Mouse (Mus musculus) lung, postnatal 0 days (tissue): Measurements from ENCODE around the gene Ube2r2. TPM values are rescaled to one million over a fixed set of nuclear protein-coding genes. Genes with fewer than 3 reads are reported as not detected.

Source experiments
- ATAC-seq: fragments of 200-750 bp; cut with Nextera tagmentation; 2 replicates; pipeline ENCODE4 v1.8.0; 2017; ENCODE audit warnings: moderate library complexity
- DNase-seq: peaks from one replicate; pipeline ENCODE4 v3.0.0-alpha.2; 2016; ENCODE audit warnings: low spot score
- H3K27ac ChIP-seq: fragments of 300-500 bp; sonication (generic); 2 replicates; pipeline ENCODE4 v1.5.1; 2014; ENCODE audit warnings: antibody characterized with exemption, mild to moderate bottlenecking, low read length, mixed read lengths
- H3K27me3 ChIP-seq: fragments of 300-500 bp; sonication (generic); replicated peaks from 2 replicates; pipeline ENCODE4 v1.6.1; 2014; ENCODE audit warnings: low read length, mixed read lengths; ENCODE audit not compliant: insufficient read depth
- H3K36me3 ChIP-seq: fragments of 300-500 bp; sonication (generic); 2 replicates; pipeline ENCODE4 v1.6.1; 2014; ENCODE audit warnings: low read length, mixed read lengths; ENCODE audit not compliant: insufficient read depth
- H3K4me1 ChIP-seq: fragments of 300-500 bp; sonication (generic); 2 replicates; pipeline ENCODE4 v1.6.1; 2014; ENCODE audit warnings: antibody characterized with exemption, low read depth, low read length, mixed read lengths; ENCODE audit not compliant: insufficient read depth
- H3K4me2 ChIP-seq: fragments of 300-500 bp; sonication (generic); replicated peaks from 2 replicates; pipeline ENCODE4 v1.6.1; 2014; ENCODE audit warnings: low read depth, mild to moderate bottlenecking, low read length, moderate library complexity, mixed read lengths
- H3K4me3 ChIP-seq: fragments of 300-500 bp; sonication (generic); 2 replicates; pipeline ENCODE4 v1.5.1; 2014; ENCODE audit warnings: low read depth, low read length
- H3K9ac ChIP-seq: fragments of 300-500 bp; sonication (generic); replicated peaks from 2 replicates; pipeline ENCODE4 v1.6.1; 2014; ENCODE audit warnings: low read depth, mild to moderate bottlenecking
- H3K9me3 ChIP-seq: fragments of 300-500 bp; sonication (generic); 2 replicates; pipeline ENCODE4 v1.6.1; 2016; ENCODE audit warnings: low read length, mixed read lengths
- CTCF ChIP-seq: IDR thresholded peaks from 2 replicates; pipeline ENCODE4 v1.5.1; 2016; ENCODE audit warnings: antibody characterized with exemption, mild to moderate bottlenecking
- EP300 ChIP-seq: IDR thresholded peaks from 2 replicates; pipeline ENCODE4 v1.6.1; 2016; ENCODE audit warnings: antibody characterized with exemption, mild to moderate bottlenecking, control low read depth
- WGBS: fragments of 180-500 bp; shearing (Covaris S2); extraction: QIAGEN DNeasy Blood & Tissue Kit; methylation state at CpG from one replicate; pipeline ENCODE4 v1.1.7; 2014; 5-methylcytosine and 5-hydroxymethylcytosine counted together
- polyA plus RNA-seq: library from polyadenylated mRNA; unstranded; fragments of >200 nt; fragmentation: Nextera tagmentation; extraction: Ambion mirVana; gene quantifications from 2 replicates; pipeline ENCODE4 v1.2.1, GENCODE M21; 2015

The Ube2r2 gene
- polyA plus RNA-seq: 77.9 and 81.6 TPM in 2 replicates

DNA sequence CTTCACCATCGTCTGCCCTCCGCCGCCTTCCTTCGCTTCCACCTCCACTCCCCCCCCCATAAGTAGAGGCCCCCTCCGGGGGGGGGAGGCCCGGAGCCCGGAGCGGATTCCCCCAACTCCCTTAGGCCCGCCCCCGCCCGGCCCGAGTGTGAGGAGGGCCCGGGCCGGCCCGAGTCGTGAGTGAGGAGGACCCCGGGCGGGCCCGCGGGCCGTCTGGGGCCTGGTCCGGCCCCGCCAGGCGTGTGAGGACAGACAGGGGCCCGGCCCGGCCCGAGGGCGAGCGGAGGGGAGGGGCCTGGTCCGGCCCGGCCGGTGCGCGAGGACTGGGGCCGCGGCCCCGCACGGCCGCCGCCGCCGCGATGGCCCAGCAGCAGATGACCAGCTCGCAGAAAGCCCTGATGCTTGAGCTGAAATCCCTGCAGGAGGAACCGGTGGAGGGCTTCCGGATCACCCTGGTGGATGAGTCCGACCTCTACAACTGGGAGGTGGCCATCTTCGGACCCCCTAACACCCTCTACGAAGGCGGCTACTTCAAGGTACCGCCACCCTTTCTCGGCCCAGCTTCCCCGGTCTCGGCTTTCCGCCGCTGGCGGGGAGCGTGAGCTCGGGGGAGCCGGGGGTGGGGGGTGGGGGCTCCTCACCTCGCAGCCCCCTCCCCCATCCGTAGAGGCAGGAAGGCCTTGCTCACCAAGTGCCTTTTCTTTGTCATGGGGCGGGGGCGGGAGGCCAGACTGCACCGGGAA lies at the start of gene Ube2r2:
TSS of gene Ube2r2 (plus strand) at position 33 of the 743 bp plus-strand sequence.
- Histone ChIP-seq H3K9ac (peak within 1 kb of the TSS; percentile 95), H3K27ac (peak within 1 kb of the TSS; percentile 98), H3K27me3 (no peaks in the 10 kb centered on the region), H3K4me3 (peak within 1 kb of the TSS; percentile 92), H3K4me1 (peaks cover 5% of the 10 kb centered on the region; the same call in 1 of the 2 replicates), H3K9me3 (no peaks in the 10 kb centered on the region), H3K36me3 (no peaks in the 10 kb centered on the region), H3K4me2 (peak within 1 kb of the TSS; percentile 65)
- DNase-seq (peak; percentile 88), ATAC-seq (peak; percentile 83)
- under 1% methylated on average over 47 of the region's 65 CpGs for WGBS
- TF ChIP-seq EP300 (no peak), CTCF (peak; percentile 20)

DNA sequence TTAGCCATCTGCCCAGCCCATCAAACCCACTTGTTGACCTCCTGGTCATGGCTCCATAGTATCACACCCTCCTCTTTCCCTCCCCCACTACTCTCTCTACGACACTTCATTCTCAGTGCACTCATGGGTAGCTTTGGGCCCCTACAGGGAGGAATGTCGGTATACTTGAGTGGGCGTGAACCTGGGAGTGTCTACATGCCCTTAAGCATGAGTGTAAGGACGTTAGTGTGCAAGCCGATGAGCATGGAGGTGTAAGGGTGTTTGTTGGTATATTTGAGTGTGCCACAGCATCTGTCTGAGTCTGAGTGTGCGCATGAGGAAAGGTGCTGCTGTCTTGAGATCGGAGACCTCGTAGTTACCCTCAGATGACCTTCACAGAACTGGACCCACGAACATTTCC lies 48.6 kb upstream of the Ube2r2 start:
- H3K9ac ChIP-seq: no peak overlapping the region
- no peak overlapping the region for H3K4me2 ChIP-seq
- 66% methylated on average over 9 of the region's 9 CpGs for whole genome bisulfite sequencing
- ATAC-seq: peak; percentile 37
- TF ChIP-seq CTCF (peak; percentile 15; the same call in 1 of the 2 replicates), EP300 (no peak)
- no peak overlapping the region for H3K4me3 ChIP-seq
- H3K27me3 ChIP-seq: no peaks in the 10 kb centered on the region
- no peak overlapping the region for H3K27ac ChIP-seq
- no peaks in the 10 kb centered on the region for H3K9me3 ChIP-seq
- no peak for DNase-seq
- H3K36me3 ChIP-seq: no peaks in the 10 kb centered on the region
- no peaks in the 10 kb centered on the region for H3K4me1 ChIP-seq

DNA sequence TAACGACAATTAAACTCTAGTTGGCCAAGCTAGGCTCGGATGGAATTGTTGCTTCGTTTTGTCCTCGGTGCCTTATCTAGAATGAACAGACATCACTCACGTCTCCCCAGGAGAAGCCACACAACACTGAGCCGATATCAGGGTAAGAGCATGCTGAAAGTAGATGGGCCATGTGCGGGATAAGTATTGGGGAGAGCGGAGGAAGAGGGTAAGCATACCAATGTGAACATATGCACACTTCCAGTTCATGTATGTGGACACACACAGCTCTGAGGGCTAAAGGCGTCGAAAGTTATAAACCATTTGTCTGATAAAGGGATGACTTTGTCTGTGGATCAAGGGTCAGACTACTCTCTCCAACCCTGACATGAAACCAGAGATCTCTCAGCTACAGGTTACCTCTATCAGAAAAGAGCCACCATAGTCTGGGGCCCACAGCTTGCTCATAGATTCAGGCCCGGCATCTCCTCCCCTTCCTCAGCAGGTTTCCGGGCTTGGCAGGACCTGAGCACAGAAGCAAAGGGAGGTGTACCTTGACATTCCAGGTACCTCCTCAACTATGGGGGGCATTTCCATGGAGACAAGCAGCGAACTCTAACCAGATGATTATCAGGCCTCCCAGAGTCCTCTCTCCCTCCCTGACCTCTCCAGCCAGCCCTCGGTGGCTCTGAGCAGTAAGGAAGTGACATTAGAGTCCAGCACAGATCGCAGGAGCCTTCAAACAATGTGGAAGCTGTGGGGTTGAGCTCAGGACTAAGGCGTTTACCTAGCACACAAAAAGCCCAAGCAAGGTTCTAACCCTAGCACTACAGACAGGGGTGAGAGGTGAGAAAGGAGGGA lies 47.9 kb upstream of the Ube2r2 start:
- H3K27ac ChIP-seq: no peak overlapping the region
- ATAC-seq (no peak), DNase-seq (no peak)
- H3K27me3 ChIP-seq: no peaks in the 10 kb centered on the region
- H3K4me3 ChIP-seq: no peak overlapping the region
- WGBS: 70% methylated on average over 16 of the region's 16 CpGs
- no peak overlapping the region for H3K4me2 ChIP-seq
- H3K9me3 ChIP-seq: no peaks in the 10 kb centered on the region
- no peaks in the 10 kb centered on the region for H3K36me3 ChIP-seq
- no peaks in the 10 kb centered on the region for H3K4me1 ChIP-seq
- H3K9ac ChIP-seq: no peak overlapping the region
- TF ChIP-seq EP300: no peak
- TF ChIP-seq CTCF: no peak

DNA sequence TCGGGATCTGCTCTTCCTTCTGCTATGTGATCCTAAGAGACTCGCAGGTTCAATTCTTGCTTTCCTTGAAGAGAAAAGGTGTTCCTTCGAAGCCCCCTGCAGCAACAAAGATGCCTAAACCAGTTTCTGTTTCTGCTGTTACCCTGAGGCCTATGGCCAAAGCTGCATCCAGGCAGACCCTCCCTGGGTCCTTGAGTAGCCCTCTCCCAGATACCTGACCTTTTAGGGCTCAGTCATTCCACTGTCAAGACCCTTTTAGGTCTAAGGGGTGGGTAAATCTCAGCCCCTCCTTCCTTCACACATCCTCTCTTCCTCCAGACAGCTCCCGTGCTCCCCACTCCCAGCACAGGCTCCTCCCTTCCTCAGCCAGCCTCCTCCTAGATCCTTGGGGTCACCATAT lies 46.4 kb upstream of the Ube2r2 start:
- no peak overlapping the region for H3K4me2 ChIP-seq
- no peaks in the 10 kb centered on the region for H3K4me1 ChIP-seq
- no peak overlapping the region for H3K27ac ChIP-seq
- no peaks in the 10 kb centered on the region for H3K36me3 ChIP-seq
- H3K27me3 ChIP-seq: no peaks in the 10 kb centered on the region
- WGBS: 70% methylated on average over 4 of the region's 4 CpGs
- no peak overlapping the region for H3K4me3 ChIP-seq
- ATAC-seq (no peak), DNase-seq (no peak)
- TF ChIP-seq CTCF (no peak), EP300 (no peak)
- no peak overlapping the region for H3K9ac ChIP-seq
- no peaks in the 10 kb centered on the region for H3K9me3 ChIP-seq

DNA sequence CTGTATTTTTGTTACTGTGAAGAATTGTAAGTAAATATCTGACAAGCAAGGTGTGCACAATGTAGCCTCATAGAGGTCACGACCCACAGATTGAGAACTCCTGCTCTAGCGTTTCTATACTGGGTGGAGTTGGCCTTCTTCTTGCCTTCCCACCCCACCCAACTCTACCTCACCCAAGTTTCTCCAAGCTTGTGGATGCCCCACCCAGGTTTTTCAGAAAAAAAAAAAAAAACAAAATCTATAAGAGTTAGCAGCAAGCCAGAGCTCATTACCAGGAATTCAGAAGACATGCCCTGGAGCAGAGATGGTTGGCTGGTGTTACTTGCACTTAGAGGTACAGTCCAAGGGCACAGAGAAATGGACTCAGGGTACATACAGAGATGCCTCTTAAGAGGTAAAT lies 45.8 kb upstream of the Ube2r2 start:
- TF ChIP-seq CTCF: no peak
- no peak for TF ChIP-seq EP300
- no peak for ATAC-seq
- no peaks in the 10 kb centered on the region for H3K27me3 ChIP-seq
- no peak overlapping the region for H3K9ac ChIP-seq
- 58% methylated on average over 2 of the region's 2 CpGs for WGBS
- no peak overlapping the region for H3K27ac ChIP-seq
- DNase-seq: no peak
- no peaks in the 10 kb centered on the region for H3K9me3 ChIP-seq
- no peak overlapping the region for H3K4me2 ChIP-seq
- H3K4me3 ChIP-seq: no peak overlapping the region
- no peaks in the 10 kb centered on the region for H3K4me1 ChIP-seq
- H3K36me3 ChIP-seq: no peaks in the 10 kb centered on the region

DNA sequence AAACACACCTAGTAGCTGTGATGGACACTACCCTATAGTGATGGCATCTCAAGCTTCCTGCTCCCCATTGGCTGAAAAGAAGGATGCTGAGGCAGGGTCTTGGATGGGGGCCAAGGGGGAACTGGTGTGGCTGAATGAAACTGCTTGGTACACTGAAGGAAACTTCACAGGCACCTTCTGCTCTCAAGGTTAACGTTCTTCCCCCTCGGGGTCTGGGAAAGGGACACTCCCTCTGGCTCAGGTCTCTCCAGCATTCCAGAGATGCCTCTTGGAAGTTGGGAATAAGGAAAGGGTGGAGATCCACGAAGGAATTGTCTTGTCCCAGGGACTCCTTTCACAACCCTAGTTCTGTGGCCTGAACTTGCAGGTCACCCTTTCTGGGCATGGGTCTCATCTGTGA lies 44.2 kb upstream of the Ube2r2 start:
- TF ChIP-seq EP300: no peak
- TF ChIP-seq CTCF: no peak

More for the DNA sequence above, 44.2 kb upstream of the Ube2r2 start:
- no peaks in the 10 kb centered on the region for H3K4me1 ChIP-seq
- ATAC-seq (no peak), DNase-seq (no peak)
- no peaks in the 10 kb centered on the region for H3K9me3 ChIP-seq
- 24% methylated on average over 3 of the region's 3 CpGs for WGBS
- no peak overlapping the region for H3K4me3 ChIP-seq
- no peaks in the 10 kb centered on the region for H3K27me3 ChIP-seq
- no peak overlapping the region for H3K27ac ChIP-seq
- H3K36me3 ChIP-seq: no peaks in the 10 kb centered on the region
- H3K4me2 ChIP-seq: no peak overlapping the region
- no peak overlapping the region for H3K9ac ChIP-seq
